Mouse (Mus musculus): ENCODE data around the gene Gbp9.
"Not testable (repeated sequence)": the region's sequence is repeated elsewhere in the genome, so short reads cannot be mapped to it uniquely, and the experiment has no call there.

The Gbp9 gene

DNA sequence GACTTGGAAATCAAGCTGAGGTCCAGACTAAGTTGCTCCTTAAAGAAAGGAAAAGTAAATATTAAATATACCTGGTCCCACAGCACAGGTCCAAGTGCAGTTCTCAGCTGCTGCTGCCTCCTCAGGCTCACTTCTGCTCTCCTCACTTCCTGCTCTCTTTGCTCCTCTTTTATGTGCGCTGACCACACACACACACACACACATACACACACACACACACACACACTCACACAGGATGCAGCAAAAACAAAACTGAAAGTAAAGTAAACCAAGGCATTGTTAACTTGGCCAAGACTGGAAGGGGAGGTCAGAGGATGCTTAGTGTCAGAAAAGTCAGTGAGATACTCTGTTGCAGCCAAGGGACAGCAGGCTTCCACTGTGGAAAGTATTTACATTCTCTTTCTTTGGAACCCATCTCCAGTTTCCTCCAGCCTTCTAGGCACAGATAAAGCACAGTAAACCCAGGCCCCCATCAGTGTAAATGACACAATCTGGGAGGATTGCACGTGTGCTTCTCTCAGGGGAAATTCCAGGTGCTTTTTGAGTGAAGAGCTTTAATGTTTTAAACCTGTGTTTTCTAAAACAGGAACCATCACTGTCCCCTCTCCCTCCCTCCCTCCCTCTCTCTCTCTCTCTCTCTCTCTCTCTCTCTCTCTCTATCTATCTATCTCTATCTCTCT is at the start of gene Gbp9, which contains the start of the genes Gbp8 and Gbp4:
Gene Gbp9 (minus strand): TSS at position 131 of the 680 bp plus-strand sequence.
Gene Gbp8 (minus strand): TSS at position 132 of the 680 bp plus-strand sequence.
Gene Gbp4 (minus strand): TSS at position 178 of the 680 bp plus-strand sequence.
- DNase-seq (ENCODE audit: low read depth, low spot score): peak; percentile 45

DNA sequence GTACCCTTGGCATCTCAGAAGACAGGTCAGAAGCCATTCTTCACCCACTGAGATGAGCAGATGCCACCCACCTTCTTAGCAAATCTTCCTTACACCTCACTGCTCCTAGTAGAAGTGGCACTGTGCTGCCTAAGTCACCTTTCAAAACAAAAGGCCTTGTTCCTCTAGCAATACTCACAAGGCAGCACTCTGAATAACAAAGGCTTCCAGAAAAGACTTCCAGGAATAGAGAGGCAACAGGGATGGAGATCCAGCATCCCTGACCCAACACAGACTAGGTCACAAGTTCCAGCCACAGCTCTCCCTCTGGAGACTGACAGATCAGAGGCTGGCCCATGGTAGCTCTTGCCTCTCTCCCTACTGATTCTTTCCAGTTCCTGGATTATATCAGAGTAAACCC is 42.1 kb upstream of the Gbp9 start:
- no peak for DNase-seq (ENCODE audit: low read depth, low spot score)

- DNase-seq (ENCODE audit: low read depth, low spot score): no peak
Observed at GRCm38 (mm10) chr5:105156582-105156981, 17.2 kb upstream of the Gbp9 start.

DNA sequence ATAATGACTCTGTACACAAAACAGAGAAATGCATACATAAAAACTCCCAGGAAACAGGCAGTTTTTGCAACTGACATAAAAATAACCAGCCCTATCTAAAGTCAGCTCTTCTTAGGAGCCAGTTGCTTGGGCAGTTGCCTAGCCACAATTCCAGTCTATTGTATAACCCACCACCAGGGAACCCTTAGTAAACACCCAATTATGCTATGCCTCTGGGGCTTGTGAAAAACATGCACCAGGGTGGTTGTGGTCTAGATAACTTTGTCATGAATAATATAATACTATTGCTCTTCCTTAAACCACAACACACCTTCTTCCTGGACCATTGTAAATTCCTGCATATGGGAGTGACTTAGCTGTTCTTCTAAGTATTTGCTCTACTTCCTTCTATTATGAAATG is 14.7 kb upstream of the Gbp9 start:
- peak; percentile 81 for DNase-seq (ENCODE audit: low read depth, low spot score)

DNA sequence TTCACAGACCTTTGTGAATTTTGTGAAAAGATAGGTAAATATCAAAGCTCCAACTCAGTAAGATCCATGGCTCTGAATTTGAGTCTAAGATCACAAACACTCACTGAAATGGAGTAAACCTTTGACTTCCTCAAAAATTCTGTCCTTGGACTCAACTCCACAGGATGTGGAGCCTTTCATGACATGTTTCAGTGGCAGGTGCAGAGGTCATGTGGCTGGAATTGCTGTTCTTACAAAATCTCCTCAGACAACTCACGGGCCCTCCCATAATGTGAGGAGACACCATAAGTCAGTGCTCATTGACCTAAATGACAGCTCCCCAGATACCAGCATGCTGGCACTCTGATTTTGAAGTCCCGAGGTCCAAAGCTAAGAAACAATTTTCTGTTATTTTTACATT is 8.7 kb upstream of the Gbp9 start:
- not testable (repeated sequence) for DNase-seq (ENCODE audit: low read depth, low spot score)

DNA sequence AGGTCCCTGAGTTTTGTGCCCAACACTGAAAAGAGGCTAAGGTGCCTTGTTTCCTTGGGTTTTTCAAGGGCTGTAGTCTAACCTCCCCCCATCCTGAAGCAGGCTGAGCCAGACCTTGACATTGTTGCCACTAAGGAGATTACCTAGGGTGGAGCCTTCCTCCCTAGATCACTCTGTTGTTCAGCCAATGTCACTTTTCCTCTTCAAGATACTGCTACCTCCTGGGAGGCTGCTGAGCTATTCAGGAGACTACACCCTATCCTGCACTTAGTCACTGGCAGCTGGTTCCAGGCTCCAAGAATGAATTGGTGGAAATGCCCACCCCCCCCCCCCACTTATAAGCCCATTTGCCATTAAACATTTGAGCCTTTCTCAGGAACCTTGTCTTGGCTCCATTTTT is 7.1 kb upstream of the Gbp9 start:
- DNase-seq (ENCODE audit: low read depth, low spot score): no peak

- DNase-seq (ENCODE audit: low read depth, low spot score): peak; percentile 13
Observed at GRCm38 (mm10) chr5:105145731-105146130, 6.4 kb upstream of the Gbp9 start.

DNA sequence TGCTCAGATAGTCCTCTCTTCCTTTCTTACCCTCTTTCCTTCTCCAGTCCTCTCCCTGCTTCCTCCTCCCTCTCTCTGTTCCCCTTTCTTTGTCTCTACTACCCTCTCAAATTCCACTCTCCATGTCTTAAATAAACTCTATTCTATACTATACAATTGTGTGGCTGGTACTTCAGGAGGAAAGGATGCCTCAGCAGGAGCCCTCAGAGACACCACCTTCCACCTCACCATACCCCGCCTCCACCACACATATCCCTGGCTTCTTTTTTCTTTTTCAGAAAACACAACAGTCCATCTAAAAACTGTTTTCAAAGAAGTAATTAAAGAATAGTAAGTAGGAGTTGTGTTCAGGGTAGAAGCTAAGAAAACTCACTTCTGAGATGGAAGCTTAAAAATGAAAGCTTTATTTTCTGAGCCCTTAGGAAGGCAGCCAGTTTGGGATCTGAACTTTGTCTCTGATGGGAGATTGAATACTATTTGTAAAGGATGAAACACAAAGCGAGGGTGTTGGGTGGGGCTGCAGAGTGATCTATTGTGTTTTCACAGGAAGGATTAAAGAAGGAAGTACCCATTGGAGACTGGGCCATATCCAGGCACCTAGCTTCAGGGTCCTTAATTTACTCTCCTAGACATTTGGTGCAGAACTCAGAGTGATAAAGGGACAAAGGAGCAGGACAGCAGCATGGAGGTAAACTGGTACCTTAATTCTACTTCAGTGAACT is 911 bp upstream of the Gbp9 start:
- DNase-seq (ENCODE audit: low read depth, low spot score): not testable (repeated sequence)

- no peak for DNase-seq (ENCODE audit: low read depth, low spot score)
Observed at GRCm38 (mm10) chr5:105138906-105139305, 433 bp downstream of the Gbp9 start.

- not testable (repeated sequence) for DNase-seq (ENCODE audit: low read depth, low spot score)
Observed at GRCm38 (mm10) chr5:105136706-105137304, 2.5 kb downstream of the Gbp9 start.

GRCm38 (mm10) chr5:105121731-105122130 is 17.6 kb downstream of the Gbp9 start:
- not testable (repeated sequence) for DNase-seq (ENCODE audit: low read depth, low spot score)

DNA sequence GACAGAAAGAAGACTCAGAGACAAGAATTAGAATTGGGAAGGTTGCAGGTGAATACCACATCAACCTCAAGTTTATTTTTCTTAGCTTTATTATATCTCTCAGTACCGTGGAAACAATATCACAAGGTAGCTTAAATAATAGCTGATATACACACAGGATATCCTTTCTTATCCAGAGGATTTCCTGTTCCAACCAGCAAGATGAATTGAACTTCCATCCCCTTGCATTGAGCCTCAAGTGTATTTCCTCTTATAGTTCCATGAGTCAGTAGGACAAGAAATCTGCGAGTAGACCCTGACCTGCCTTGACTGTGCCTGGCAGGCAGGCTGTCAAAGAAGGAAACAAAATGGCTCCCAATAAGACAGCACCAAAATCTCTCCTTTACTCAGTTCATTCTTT is 23.6 kb downstream of the Gbp9 start:
- DNase-seq (ENCODE audit: low read depth, low spot score): no peak

GRCm38 (mm10) chr5:105114696-105115095 is 24.6 kb downstream of the Gbp9 start:
- no peak for DNase-seq (ENCODE audit: low read depth, low spot score)

- no peak for DNase-seq (ENCODE audit: low read depth, low spot score)
Observed at GRCm38 (mm10) chr5:105113656-105114055, 25.7 kb downstream of the Gbp9 start.

- peak; percentile 67 for DNase-seq (ENCODE audit: low read depth, low spot score)
Observed at GRCm38 (mm10) chr5:105110271-105110852, 29.0 kb downstream of the Gbp9 start.

DNA sequence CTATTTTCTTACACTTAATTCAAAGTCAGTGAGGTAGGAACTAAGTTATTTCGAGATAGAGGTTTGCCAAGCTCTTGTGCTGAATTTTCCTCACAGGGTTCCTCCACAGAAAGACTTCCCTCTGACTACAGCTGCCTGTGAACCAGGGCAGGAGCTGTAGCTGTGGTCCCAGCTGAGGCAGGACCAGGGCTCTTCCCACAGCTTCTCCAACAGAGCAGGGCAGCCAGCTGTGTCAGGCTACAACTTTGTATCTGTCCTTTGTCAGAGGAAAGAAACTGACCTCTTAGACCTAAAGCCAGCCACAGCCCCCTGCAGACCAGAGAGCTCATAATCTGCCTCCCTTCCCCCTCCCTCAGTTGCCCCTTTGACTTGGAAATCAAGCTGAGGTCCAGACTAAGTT is 29.6 kb downstream of the Gbp9 start:
- peak; percentile 27 for DNase-seq (ENCODE audit: low read depth, low spot score)

DNA sequence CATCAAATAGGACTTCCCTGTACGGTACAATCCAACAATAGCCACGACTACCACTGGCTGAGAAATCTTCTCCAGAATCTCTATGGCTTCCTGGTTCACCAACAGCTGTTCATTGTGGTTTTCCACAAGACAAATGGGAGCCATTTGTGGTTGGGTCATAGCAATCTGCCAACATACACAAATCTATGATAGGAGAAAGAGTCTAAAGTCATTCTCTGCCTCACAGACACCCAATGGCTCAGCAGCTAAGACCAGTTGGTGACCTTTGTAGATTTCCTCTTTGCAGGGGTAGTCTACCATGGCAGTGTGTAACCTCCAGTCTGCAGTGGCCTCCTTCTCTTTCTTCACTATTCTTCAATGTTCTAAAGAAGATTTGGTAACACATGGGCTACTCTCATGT is 33.6 kb downstream of the Gbp9 start:
- peak; percentile 4 for DNase-seq (ENCODE audit: low read depth, low spot score)

- DNase-seq (ENCODE audit: low read depth, low spot score): no peak
Observed at GRCm38 (mm10) chr5:105081900-105082299, 57.4 kb downstream of the Gbp9 start.

DNA sequence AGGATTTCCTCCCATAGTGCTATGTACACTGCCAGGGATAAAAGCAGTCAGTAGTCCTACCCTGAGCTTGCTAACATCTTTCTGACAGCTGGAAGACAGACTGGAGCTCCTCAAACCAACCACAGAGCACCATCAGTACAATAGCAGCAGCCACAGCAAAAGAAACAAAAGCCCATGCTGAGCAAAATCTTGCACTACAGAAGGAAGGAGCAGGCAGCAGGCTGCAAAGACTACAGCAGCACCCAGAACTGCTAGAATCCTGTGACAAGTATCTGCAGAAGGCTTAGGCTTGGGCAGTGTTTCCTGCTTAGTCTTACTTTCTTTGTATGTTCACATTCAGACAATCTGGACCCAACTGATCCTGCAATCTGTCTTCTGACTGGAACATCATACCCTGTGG is 71.0 kb downstream of the Gbp9 start:
- DNase-seq (ENCODE audit: low read depth, low spot score): not testable (repeated sequence)

DNA sequence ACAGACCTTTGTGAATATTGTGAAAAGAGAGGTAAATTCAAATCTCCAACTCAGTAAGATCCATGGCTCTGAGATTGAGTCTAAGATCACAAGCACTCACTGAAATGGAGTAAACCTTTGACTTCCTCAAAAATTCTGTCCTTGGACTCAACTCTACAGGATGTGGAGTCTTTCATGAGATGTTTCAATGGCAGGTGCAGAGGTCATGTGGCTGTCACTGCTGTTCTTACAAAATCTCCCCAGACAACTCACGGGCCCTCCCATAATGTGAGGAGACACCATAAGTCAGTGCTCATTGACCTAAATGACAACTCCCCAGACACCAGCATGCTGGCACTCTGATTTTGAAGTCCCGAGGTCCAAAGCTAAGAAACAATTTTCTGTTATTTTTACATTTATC is 74.9 kb downstream of the Gbp9 start:
- DNase-seq (ENCODE audit: low read depth, low spot score): not testable (repeated sequence)

GRCm38 (mm10) chr5:105063321-105063720 is 76.0 kb downstream of the Gbp9 start:
- no peak for DNase-seq (ENCODE audit: low read depth, low spot score)

- DNase-seq (ENCODE audit: low read depth, low spot score): not testable (repeated sequence)
Observed at GRCm38 (mm10) chr5:105062403-105062802, 76.9 kb downstream of the Gbp9 start.

All from 3T3-L1 (cell line).